Comparison of ENCODE assay signal across 11 mouse cellular contexts in genomic region chr4:44498156-44498555, GRCm38 (mm10).
"Had no signal": no experiment of that assay in that cellular context is flagged by ENCODE, and none has a peak within 500 bp of the region (broad histone marks: within the 10 kb centered on the region; RNA-seq: fewer than 3 reads in every experiment).

No protein-coding gene starts in this region.

- DNase-seq: left cerebral cortex, postnatal 4 days; liver; liver, embryonic 13.5 days; liver, postnatal 0 days; lung, adult 18-20 months; lung, adult 2 months; lung, embryonic 14.5 days; lung, postnatal 10 days; lung, postnatal 14 days; lung, postnatal 36 days; midbrain, embryonic 14.5 days had no signal
